10 mouse cellular contexts compared by ENCODE assay signal in genomic region chr6:53654361-53654824, GRCm38 (mm10).
A peak's percentile ranks its signal among the peaks of the same experiment; 100 is the strongest.
DNase-seq lines count a peak whose midpoint lies in the region; ATAC-seq lines count a peak whose summit lies in the region.
"Had no signal": no experiment of that assay in that cellular context is flagged by ENCODE, and none has a peak within 500 bp of the region (broad histone marks: within the 10 kb centered on the region; RNA-seq: fewer than 3 reads in every experiment).

No protein-coding gene starts in this region.

- H3K9me3 ChIP-seq in embryonic facial prominence, embryonic 12.5 days = no peaks in the 10 kb centered on the region
- H3K9me3 ChIP-seq in embryonic facial prominence, embryonic 10.5 days = no peaks in the 10 kb centered on the region
- no peaks in the 10 kb centered on the region for H3K9me3 ChIP-seq in kidney, embryonic 16.5 days (ENCODE audit: low read length)
- H3K9me3 ChIP-seq in embryonic facial prominence, embryonic 15.5 days (replicated peaks) = no peaks in the 10 kb centered on the region
- no peaks in the 10 kb centered on the region for H3K9me3 ChIP-seq in limb, embryonic 13.5 days
- H3K9me3 ChIP-seq: neural tube, embryonic 12.5 days had no signal

- no peak overlapping the region for H3K4me2 ChIP-seq in embryonic facial prominence, embryonic 12.5 days (replicated peaks)
- H3K4me2 ChIP-seq in kidney, embryonic 16.5 days (replicated peaks; ENCODE audit: low read depth, low read length) = 0 out of 2 replicates have a peak overlapping the region, but pooled peaks have one; percentile 5
- no peak overlapping the region for H3K4me2 ChIP-seq in embryonic facial prominence, embryonic 15.5 days (replicated peaks)
- peak overlapping the region; percentile 19 for H3K4me2 ChIP-seq in limb, embryonic 13.5 days (replicated peaks)
- H3K4me2 ChIP-seq: neural tube, embryonic 12.5 days had no signal

- no peak for DNase-seq in embryonic facial prominence, embryonic 10.5 days (ENCODE audit: low spot score)
- DNase-seq in kidney, adult 9 months = no peak
- no peak for DNase-seq in adrenal gland, adult 8-10 months
- no peak for DNase-seq in B cell, adult 2 months
- DNase-seq: lung, postnatal 36 days had no signal

- H3K36me3 ChIP-seq in embryonic facial prominence, embryonic 12.5 days = no peaks in the 10 kb centered on the region
- no peaks in the 10 kb centered on the region for H3K36me3 ChIP-seq in embryonic facial prominence, embryonic 10.5 days (replicated peaks)
- no peaks in the 10 kb centered on the region for H3K36me3 ChIP-seq in kidney, embryonic 16.5 days (ENCODE audit: insufficient read depth, low read length)
- no peaks in the 10 kb centered on the region for H3K36me3 ChIP-seq in embryonic facial prominence, embryonic 15.5 days
- H3K36me3 ChIP-seq in limb, embryonic 13.5 days = no peaks in the 10 kb centered on the region
- H3K36me3 ChIP-seq: neural tube, embryonic 12.5 days had no signal

- no peak overlapping the region for H3K4me3 ChIP-seq in embryonic facial prominence, embryonic 12.5 days
- no peak overlapping the region for H3K4me3 ChIP-seq in embryonic facial prominence, embryonic 10.5 days
- H3K4me3 ChIP-seq in kidney, embryonic 16.5 days (ENCODE audit: low read length) = no peak overlapping the region
- H3K4me3 ChIP-seq in embryonic facial prominence, embryonic 15.5 days (replicated peaks) = no peak overlapping the region
- H3K4me3 ChIP-seq in limb, embryonic 13.5 days = no peak overlapping the region
- H3K4me3 ChIP-seq: neural tube, embryonic 12.5 days had no signal

- no peak for ATAC-seq in embryonic facial prominence, embryonic 12.5 days (ENCODE audit: insufficient number of reproducible peaks, insufficient read depth, low FRiP score, low TSS enrichment)
- ATAC-seq in kidney, embryonic 16.5 days (ENCODE audit: low FRiP score, low TSS enrichment) = peak; percentile 61; the same call in 1 of the 2 replicates
- no peak for ATAC-seq in embryonic facial prominence, embryonic 15.5 days (ENCODE audit: insufficient number of reproducible peaks, low FRiP score, low TSS enrichment, low read depth)
- ATAC-seq in limb, embryonic 13.5 days (ENCODE audit: low FRiP score, low read depth) = peak; percentile 80

- H3K27ac ChIP-seq in embryonic facial prominence, embryonic 12.5 days = peak overlapping the region; percentile 50; the same call in 1 of the 2 replicates
- H3K27ac ChIP-seq in embryonic facial prominence, embryonic 10.5 days (replicated peaks) = no peak overlapping the region
- no peak overlapping the region for H3K27ac ChIP-seq in kidney, embryonic 16.5 days (ENCODE audit: low read length)
- H3K27ac ChIP-seq in embryonic facial prominence, embryonic 15.5 days (replicated peaks) = peak overlapping the region; percentile 44
- H3K27ac ChIP-seq in limb, embryonic 13.5 days = peak overlapping the region; percentile 72
- H3K27ac ChIP-seq: neural tube, embryonic 12.5 days had no signal

- peaks cover 15% of the 10 kb centered on the region for H3K4me1 ChIP-seq in embryonic facial prominence, embryonic 12.5 days
- peaks cover 23% of the 10 kb centered on the region for H3K4me1 ChIP-seq in embryonic facial prominence, embryonic 10.5 days
- H3K4me1 ChIP-seq in kidney, embryonic 16.5 days (ENCODE audit: insufficient read depth, low read length) = peaks cover 21% of the 10 kb centered on the region
- peaks cover 18% of the 10 kb centered on the region for H3K4me1 ChIP-seq in embryonic facial prominence, embryonic 15.5 days
- H3K4me1 ChIP-seq in limb, embryonic 13.5 days = peaks cover 73% of the 10 kb centered on the region

- no peak overlapping the region for H3K9ac ChIP-seq in embryonic facial prominence, embryonic 12.5 days
- no peak overlapping the region for H3K9ac ChIP-seq in kidney, embryonic 16.5 days (replicated peaks; ENCODE audit: low read length)
- H3K9ac ChIP-seq in embryonic facial prominence, embryonic 15.5 days = no peak overlapping the region
- H3K9ac ChIP-seq in limb, embryonic 13.5 days = no peak overlapping the region
- H3K9ac ChIP-seq: neural tube, embryonic 12.5 days had no signal

- 58% methylated on average over 12 of the region's 12 CpGs for WGBS in embryonic facial prominence, embryonic 12.5 days
- 73% methylated on average over 12 of the region's 12 CpGs for WGBS in embryonic facial prominence, embryonic 10.5 days
- WGBS in kidney, embryonic 16.5 days = 25% methylated on average over 12 of the region's 12 CpGs
- WGBS in embryonic facial prominence, embryonic 15.5 days = 41% methylated on average over 12 of the region's 12 CpGs
- 20% methylated on average over 12 of the region's 12 CpGs for WGBS in limb, embryonic 13.5 days

- no peaks in the 10 kb centered on the region for H3K27me3 ChIP-seq in embryonic facial prominence, embryonic 12.5 days
- H3K27me3 ChIP-seq in embryonic facial prominence, embryonic 10.5 days (replicated peaks; ENCODE audit: low read depth, poor library complexity, severe bottlenecking) = no peaks in the 10 kb centered on the region
- H3K27me3 ChIP-seq in kidney, embryonic 16.5 days (ENCODE audit: insufficient read depth, low read length) = no peaks in the 10 kb centered on the region
- H3K27me3 ChIP-seq in embryonic facial prominence, embryonic 15.5 days = no peaks in the 10 kb centered on the region
- no peaks in the 10 kb centered on the region for H3K27me3 ChIP-seq in limb, embryonic 13.5 days
- H3K27me3 ChIP-seq: neural tube, embryonic 12.5 days had no signal

Comparison
In these comparisons a context has a peak if more than half of its experiments do, and no peak if none do; other contexts are left out.
1. H3K27ac ChIP-seq: peak in embryonic facial prominence, embryonic 12.5 days (single experiment), embryonic facial prominence, embryonic 15.5 days (single experiment) and limb, embryonic 13.5 days (single experiment); none in embryonic facial prominence, embryonic 10.5 days (single experiment) and kidney, embryonic 16.5 days (single experiment).
2. ATAC-seq: peak in kidney, embryonic 16.5 days (single experiment) and limb, embryonic 13.5 days (single experiment); none in embryonic facial prominence, embryonic 12.5 days (single experiment) and embryonic facial prominence, embryonic 15.5 days (single experiment).
3. H3K4me2 ChIP-seq: peak in kidney, embryonic 16.5 days (single experiment) and limb, embryonic 13.5 days (single experiment); none in embryonic facial prominence, embryonic 12.5 days (single experiment) and embryonic facial prominence, embryonic 15.5 days (single experiment).